Mouse (Mus musculus): ENCODE results near the gene Adpgk.
"Not testable (repeated sequence)": the region's sequence is repeated elsewhere in the genome, so short reads cannot be mapped to it uniquely, and the experiment has no call there.

Gene Adpgk

GRCm38 (mm10) chr9:59288685-59289410 lies 2.5 kb upstream of the Adpgk start:
- ATAC-seq (ENCODE audit: insufficient number of reproducible peaks, low FRiP score, low TSS enrichment): no peak

GRCm38 (mm10) chr9:59289529-59290115 lies 1.7 kb upstream of the Adpgk start:
- ATAC-seq (ENCODE audit: insufficient number of reproducible peaks, low FRiP score, low TSS enrichment): no peak

GRCm38 (mm10) chr9:59291688-59292492 lies 532 bp downstream of the Adpgk start:
- ATAC-seq (ENCODE audit: insufficient number of reproducible peaks, low FRiP score, low TSS enrichment): peak; percentile 66; the same call in 1 of the 2 replicates

- no peak for ATAC-seq (ENCODE audit: insufficient number of reproducible peaks, low FRiP score, low TSS enrichment)
Measured at GRCm38 (mm10) chr9:59292493-59292875, 1.1 kb downstream of the Adpgk start.

GRCm38 (mm10) chr9:59296419-59296818 lies 5.1 kb downstream of the Adpgk start:
- no peak for ATAC-seq (ENCODE audit: insufficient number of reproducible peaks, low FRiP score, low TSS enrichment)

- ATAC-seq (ENCODE audit: insufficient number of reproducible peaks, low FRiP score, low TSS enrichment): no peak
Measured at GRCm38 (mm10) chr9:59307890-59308289, 16.5 kb downstream of the Adpgk start.

- ATAC-seq (ENCODE audit: insufficient number of reproducible peaks, low FRiP score, low TSS enrichment): no peak
Measured at GRCm38 (mm10) chr9:59310582-59311283, 19.4 kb downstream of the Adpgk start.

GRCm38 (mm10) chr9:59311284-59311670 lies 19.9 kb downstream of the Adpgk start:
- ATAC-seq (ENCODE audit: insufficient number of reproducible peaks, low FRiP score, low TSS enrichment): no peak

GRCm38 (mm10) chr9:59316206-59316605 lies 24.8 kb downstream of the Adpgk start:
- no peak for ATAC-seq (ENCODE audit: insufficient number of reproducible peaks, low FRiP score, low TSS enrichment)

GRCm38 (mm10) chr9:59324351-59324750 lies 33.0 kb downstream of the Adpgk start:
- no peak for ATAC-seq (ENCODE audit: insufficient number of reproducible peaks, low FRiP score, low TSS enrichment)

- ATAC-seq (ENCODE audit: insufficient number of reproducible peaks, low FRiP score, low TSS enrichment): no peak
Measured at GRCm38 (mm10) chr9:59330055-59330454, 38.7 kb downstream of the Adpgk start.

GRCm38 (mm10) chr9:59336539-59336938 lies 45.2 kb downstream of the Adpgk start:
- ATAC-seq (ENCODE audit: insufficient number of reproducible peaks, low FRiP score, low TSS enrichment): no peak

GRCm38 (mm10) chr9:59337889-59338288 lies 46.5 kb downstream of the Adpgk start:
- no peak for ATAC-seq (ENCODE audit: insufficient number of reproducible peaks, low FRiP score, low TSS enrichment)

- ATAC-seq (ENCODE audit: insufficient number of reproducible peaks, low FRiP score, low TSS enrichment): no peak
Measured at GRCm38 (mm10) chr9:59338411-59338810, 47.1 kb downstream of the Adpgk start.

- no peak for ATAC-seq (ENCODE audit: insufficient number of reproducible peaks, low FRiP score, low TSS enrichment)
Measured at GRCm38 (mm10) chr9:59339107-59339506, 47.7 kb downstream of the Adpgk start.

GRCm38 (mm10) chr9:59340002-59340401 lies 48.6 kb downstream of the Adpgk start:
- no peak for ATAC-seq (ENCODE audit: insufficient number of reproducible peaks, low FRiP score, low TSS enrichment)

GRCm38 (mm10) chr9:59346176-59346575 lies 54.8 kb downstream of the Adpgk start:
- no peak for ATAC-seq (ENCODE audit: insufficient number of reproducible peaks, low FRiP score, low TSS enrichment)

- no peak for ATAC-seq (ENCODE audit: insufficient number of reproducible peaks, low FRiP score, low TSS enrichment)
Measured at GRCm38 (mm10) chr9:59352586-59353252, 61.4 kb downstream of the Adpgk start.

GRCm38 (mm10) chr9:59353253-59353639 lies 61.9 kb downstream of the Adpgk start, which contains the start of gene Bbs4:
Gene Bbs4 (minus strand): TSS chr9:59353508.
- ATAC-seq (ENCODE audit: insufficient number of reproducible peaks, low FRiP score, low TSS enrichment): peak; percentile 96

GRCm38 (mm10) chr9:59358041-59358440 lies 66.7 kb downstream of the Adpgk start:
- ATAC-seq (ENCODE audit: insufficient number of reproducible peaks, low FRiP score, low TSS enrichment): not testable (repeated sequence)
